Mouse (Mus musculus) gastrocnemius, postnatal 4 days (tissue): ENCODE results near the gene Hs6st3. TPM values are rescaled to one million over a fixed set of nuclear protein-coding genes. Genes with fewer than 3 reads are reported as not detected.

Experiments used
- DNase-seq, 2 experiments: peaks; one replicate each; pipeline ENCODE4 v3.0.0; 2021 to 2022; ENCODE audit warnings: low spot score in 2 of 2, mixed read lengths in 2 of 2
- total RNA-seq, 2 experiments: library from RNA; stranded (reverse); gene quantifications; 2 replicates each; pipeline ENCODE4 v1.2.3; 2021

Gene Hs6st3
- total RNA-seq, 2 experiments from 2014 or later: 0.31 to 0.37 TPM

- DNase-seq: no peak
Observed at GRCm38 (mm10) chr14:119633626-119634025, 495.5 kb downstream of the Hs6st3 start.

DNA sequence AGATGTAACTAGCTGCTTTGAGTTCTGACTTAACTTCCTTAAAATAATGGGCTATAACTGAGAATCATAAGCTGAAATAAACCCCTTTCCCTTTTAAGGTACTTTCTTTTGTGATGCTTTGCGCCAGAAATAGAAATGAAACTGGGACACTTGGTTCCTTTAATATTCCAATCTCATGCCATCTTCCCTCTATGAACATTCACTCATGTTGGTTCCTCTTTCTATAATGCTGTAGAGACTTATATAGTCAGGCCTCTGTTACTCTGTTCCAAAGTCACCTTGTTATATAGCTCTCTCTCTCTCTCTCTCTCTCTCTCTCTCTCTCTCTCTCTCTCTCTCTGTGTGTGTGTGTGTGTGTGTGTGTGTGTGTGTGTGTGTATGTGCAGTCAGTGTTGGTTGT, 504.7 kb downstream of the Hs6st3 start:
- DNase-seq: no peak

GRCm38 (mm10) chr14:119643840-119644239, 505.7 kb downstream of the Hs6st3 start:
- DNase-seq: no peak

GRCm38 (mm10) chr14:119656936-119657335, 518.8 kb downstream of the Hs6st3 start:
- DNase-seq: no peak

- no peak for DNase-seq
Observed at GRCm38 (mm10) chr14:119665741-119666141, 527.6 kb downstream of the Hs6st3 start.

GRCm38 (mm10) chr14:119667421-119667820, 529.3 kb downstream of the Hs6st3 start:
- DNase-seq: no peak

DNA sequence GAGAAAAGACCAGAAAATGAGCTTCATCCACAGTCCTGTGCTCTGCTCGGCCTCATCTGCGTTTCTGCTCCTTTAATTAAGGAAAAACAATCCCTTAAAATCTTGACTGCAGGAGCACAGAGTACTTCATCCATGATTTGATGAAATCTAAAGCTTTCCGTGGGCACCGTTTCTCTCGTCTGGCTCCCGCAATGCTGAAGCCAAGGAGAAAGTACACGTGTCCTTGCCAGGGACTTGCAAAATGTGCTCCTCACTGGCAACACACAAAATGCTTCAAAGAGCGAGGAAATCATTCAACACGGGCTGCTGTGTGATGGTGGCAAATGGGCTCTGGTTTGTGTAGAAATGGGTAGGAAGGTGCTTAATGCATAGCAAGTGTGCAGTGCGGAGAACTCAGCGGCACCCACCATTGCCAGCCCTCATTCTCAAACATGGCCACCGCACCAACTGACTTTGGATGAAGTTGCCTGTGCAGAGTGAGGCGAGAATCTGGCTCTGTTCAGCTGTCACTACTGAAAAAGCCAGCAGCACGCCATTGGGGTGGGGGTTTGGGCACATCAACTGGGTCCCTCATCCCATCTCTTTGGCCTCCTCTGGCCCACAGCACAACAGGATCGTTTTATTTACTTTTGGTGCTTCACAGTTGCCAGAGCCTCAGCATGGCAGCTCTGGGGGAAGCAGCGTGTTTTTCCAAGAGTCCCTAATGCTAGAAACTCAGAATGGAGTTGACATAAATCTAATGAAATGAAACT, 532.9 kb downstream of the Hs6st3 start:
- no peak for DNase-seq

DNA sequence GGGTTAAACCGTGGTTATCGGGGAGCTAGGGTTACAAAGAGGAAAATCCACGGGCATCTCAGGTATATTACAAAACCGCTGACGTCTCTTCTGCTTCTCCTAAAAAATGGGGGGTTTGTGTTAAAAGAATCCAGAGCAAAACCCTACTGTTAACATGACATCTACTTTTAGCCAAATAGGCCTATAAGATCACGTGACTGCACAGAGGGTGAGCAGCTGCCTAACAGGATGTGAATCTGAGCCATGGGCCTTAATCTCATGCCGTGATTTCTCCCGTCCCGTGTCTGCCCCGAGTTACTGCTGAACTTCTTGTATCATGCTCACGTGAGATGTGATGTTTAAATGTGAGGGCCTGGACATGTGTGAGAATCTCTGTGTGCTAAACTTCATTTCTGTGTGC, 540.4 kb downstream of the Hs6st3 start:
- DNase-seq: no peak

DNA sequence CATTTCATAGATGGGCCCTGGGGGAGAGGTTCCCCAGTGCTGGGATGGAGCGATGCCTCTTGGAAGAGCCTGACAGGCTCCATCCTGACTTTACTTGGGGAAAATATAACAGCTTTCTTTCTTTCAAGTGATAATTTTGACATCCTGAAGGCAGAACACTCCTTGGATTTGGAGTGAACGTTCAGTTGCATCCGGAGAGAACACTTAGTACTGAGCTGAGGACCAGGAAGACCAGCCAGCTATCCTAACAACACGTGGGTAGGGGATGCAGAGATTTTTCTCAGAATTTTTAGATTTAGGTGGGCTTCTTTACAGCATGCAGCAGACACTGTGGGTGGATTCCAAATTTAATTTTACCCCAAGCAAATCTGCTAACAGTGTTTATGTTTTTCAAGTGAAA, 541.9 kb downstream of the Hs6st3 start:
- no peak for DNase-seq

GRCm38 (mm10) chr14:119687885-119688284, 549.7 kb downstream of the Hs6st3 start:
- no peak for DNase-seq

GRCm38 (mm10) chr14:119699982-119700381, 561.8 kb downstream of the Hs6st3 start:
- DNase-seq: no peak

- no peak for DNase-seq
Observed at GRCm38 (mm10) chr14:119714712-119715111, 576.6 kb downstream of the Hs6st3 start.

DNA sequence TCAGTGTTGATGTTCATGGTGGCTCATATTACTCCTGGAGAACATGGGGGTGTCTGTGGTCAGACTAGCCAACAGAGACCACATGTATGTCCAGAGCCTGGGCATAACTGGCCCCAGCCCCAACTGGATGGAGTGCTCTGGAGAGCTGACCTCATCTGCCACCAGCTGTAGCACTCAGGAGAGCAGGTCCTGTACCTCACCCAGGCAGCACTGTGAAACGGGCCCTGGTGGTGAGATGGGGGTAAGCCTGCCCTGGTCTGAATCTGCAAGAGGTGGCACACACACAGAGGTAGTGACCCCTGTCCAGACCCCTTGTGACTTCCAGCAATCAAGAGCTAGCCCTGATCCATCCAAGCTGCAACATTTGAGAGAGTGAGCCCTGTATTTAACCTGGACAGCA, 579.2 kb downstream of the Hs6st3 start:
- DNase-seq: no peak

DNA sequence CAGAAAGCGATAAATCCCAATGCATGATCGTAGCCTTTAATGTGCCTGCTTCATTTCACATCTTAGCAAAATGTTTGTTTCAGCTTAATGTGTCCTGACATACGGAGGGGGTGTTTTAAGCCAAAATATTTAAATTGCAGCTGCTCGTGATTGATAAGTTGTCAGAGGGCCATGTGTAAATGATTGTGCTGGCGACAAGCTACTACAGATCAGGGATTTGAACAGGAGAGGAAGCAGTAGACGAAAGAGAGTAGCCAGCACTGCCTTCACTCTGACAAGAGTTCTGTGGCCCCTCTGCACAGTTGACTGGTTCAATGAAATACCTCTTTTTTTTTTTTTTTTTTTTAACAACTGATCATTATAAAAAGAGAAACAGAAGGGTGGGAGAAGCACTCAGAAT, 587.0 kb downstream of the Hs6st3 start:
- no peak for DNase-seq

DNA sequence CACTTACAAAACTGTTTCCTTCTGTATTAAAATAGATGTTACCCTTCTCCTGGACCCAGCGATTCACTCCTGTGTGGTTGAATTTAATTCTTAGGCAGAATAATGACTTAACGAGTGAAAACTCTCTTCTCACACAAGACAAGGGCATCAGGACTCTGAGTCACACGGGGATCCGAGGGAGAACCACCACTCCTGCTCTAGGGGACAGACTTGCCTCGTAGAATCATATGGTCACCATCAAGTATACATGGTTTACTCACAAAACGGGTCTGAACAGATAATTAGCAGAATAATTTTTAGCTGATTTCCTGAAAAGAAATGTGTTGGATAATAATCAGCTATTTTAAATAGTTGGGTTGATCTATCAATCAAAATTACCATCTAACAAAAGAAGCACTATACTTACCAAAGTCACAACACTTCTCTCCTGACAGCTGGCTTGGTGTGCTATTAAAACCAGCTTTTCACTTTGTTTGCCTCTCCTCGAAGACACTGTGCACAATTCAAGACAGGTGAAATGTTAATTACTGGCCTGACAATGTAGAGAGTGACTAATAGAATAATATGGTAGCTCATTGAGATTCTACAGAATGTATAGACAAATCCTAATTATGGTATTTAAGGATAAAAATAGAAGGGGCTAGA, 593.4 kb downstream of the Hs6st3 start:
- no peak for DNase-seq

- DNase-seq: no peak
Observed at GRCm38 (mm10) chr14:119732219-119732618, 594.1 kb downstream of the Hs6st3 start.

GRCm38 (mm10) chr14:119737408-119737961, 599.3 kb downstream of the Hs6st3 start:
- DNase-seq: no peak

GRCm38 (mm10) chr14:119741791-119742190, 603.6 kb downstream of the Hs6st3 start:
- DNase-seq: no peak

DNA sequence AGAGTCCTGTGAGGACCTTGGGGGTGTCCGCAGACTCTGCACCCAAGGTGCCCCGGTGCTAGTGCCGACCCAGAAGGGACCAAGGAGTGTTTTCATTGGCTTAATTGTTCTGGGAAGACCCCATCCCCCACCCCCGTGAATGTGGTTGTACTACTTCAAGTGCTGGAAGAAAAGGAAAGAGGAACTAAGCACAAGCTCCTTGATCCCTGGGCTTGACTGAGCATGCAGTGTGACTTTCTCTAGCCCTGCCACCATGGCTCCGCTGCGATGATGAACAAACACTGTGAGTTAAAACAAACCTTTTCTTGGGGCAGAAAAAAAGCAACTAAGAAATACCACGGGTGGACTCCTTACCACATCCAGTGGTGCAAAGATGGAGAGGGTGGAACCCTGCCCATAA, 623.2 kb downstream of the Hs6st3 start:
- no peak for DNase-seq

- DNase-seq: no peak
Observed at GRCm38 (mm10) chr14:119772040-119772439, 633.9 kb downstream of the Hs6st3 start.

DNA sequence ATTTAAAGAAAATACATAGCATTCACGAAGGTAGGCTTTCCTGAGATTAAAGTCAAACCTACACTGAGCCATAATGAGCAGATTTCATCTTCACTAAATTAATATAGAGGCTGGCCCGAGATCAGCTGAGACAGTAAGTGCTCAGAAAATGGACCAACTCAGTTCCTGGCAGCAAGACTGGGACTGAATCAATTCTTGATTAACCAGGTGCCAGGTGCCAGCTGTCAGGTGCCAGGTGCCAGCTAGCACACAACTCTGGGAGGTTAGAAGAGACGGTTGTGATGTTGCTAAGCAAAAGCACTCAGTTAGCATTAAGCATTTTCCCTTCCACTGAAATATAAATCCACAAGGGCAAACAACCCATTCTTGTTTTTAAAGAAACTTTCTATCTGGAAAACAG, 638.1 kb downstream of the Hs6st3 start:
- no peak for DNase-seq

GRCm38 (mm10) chr14:119779982-119780588, 641.9 kb downstream of the Hs6st3 start:
- no peak for DNase-seq
